Mouse (Mus musculus): ENCODE data around the gene Gaa.

DNA sequence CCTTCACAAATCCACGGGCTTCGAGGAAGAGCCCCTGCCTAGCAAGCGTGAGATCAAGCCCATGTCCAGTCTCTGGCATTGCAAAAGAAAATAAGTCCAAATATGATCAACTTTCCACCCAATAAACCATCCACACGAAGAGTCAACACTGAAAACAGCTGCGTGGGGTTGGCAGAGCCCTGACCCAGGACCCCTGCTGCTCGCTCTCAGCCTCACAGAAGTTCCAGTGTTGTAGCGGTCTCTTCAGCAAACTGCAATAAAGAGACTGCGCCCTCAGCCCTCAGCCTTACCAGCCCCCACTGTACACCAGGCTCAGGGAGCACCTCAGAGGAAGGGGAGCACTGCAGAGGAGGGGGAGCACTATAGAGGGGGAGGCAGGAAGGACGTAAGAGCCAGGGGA lies 42.1 kb upstream of the Gaa start:
- TF ChIP-seq CTCF (IDR thresholded peaks at IDR 0.05; ENCODE audit: low read depth): no peak
- no peak for TF ChIP-seq EP300 (IDR thresholded peaks at IDR 0.05; ENCODE audit: low read depth)
